Mouse (Mus musculus): ENCODE measurements at regions not wholly inside any gene's neighbourhood (a gene's known extent, or its start where the extent isn't known, plus 50 kb on each side); places are given as distances from the start of the nearest gene placed in this dataset.

- Histone ChIP-seq H3K27ac (ENCODE audit: insufficient read depth, low read length) (no peak overlapping the region), H3K4me3 (ENCODE audit: insufficient read depth, low read length) (no peak overlapping the region), H3K4me1 (ENCODE audit: control insufficient read depth, insufficient read depth, low read length) (no peaks in the 10 kb centered on the region)
- TF ChIP-seq CTCF (IDR thresholded peaks at IDR 0.05; ENCODE audit: borderline replicate concordance, insufficient read depth, low read length) (no peak), POLR2A (IDR thresholded peaks at IDR 0.05; ENCODE audit: low read depth, low read length) (no peak)
Measured at GRCm38 (mm10) chr2:38439973-38440372, 71.5 kb upstream of the Nek6 start.

- H3K27ac ChIP-seq (ENCODE audit: insufficient read depth, low read length): no peak overlapping the region
- no peaks in the 10 kb centered on the region for H3K4me1 ChIP-seq (ENCODE audit: control insufficient read depth, insufficient read depth, low read length)
- TF ChIP-seq POLR2A (IDR thresholded peaks at IDR 0.05; ENCODE audit: low read depth, low read length): no peak
- TF ChIP-seq CTCF (IDR thresholded peaks at IDR 0.05; ENCODE audit: borderline replicate concordance, insufficient read depth, low read length): no peak
Measured at GRCm38 (mm10) chr2:38449092-38449491, 62.4 kb upstream of the Nek6 start.

GRCm38 (mm10) chr2:38456571-38456970 lies 54.9 kb upstream of the Nek6 start:
- no peak overlapping the region for H3K27ac ChIP-seq (ENCODE audit: insufficient read depth, low read length)
- no peak overlapping the region for H3K4me3 ChIP-seq (ENCODE audit: insufficient read depth, low read length)
- TF ChIP-seq CTCF (IDR thresholded peaks at IDR 0.05; ENCODE audit: borderline replicate concordance, insufficient read depth, low read length): no peak
- TF ChIP-seq POLR2A (IDR thresholded peaks at IDR 0.05; ENCODE audit: low read depth, low read length): no peak
- H3K4me1 ChIP-seq (ENCODE audit: control insufficient read depth, insufficient read depth, low read length): no peaks in the 10 kb centered on the region; the same call in 1 of the 2 replicates

More at GRCm38 (mm10) chr2:38449092-38449491, 62.4 kb upstream of the Nek6 start:
- no peak overlapping the region for H3K4me3 ChIP-seq (ENCODE audit: insufficient read depth, low read length)

- no peaks in the 10 kb centered on the region; the same call in 1 of the 2 replicates for H3K4me1 ChIP-seq (ENCODE audit: control insufficient read depth, insufficient read depth, low read length)
- no peak overlapping the region for H3K27ac ChIP-seq (ENCODE audit: insufficient read depth, low read length)
- TF ChIP-seq CTCF (IDR thresholded peaks at IDR 0.05; ENCODE audit: borderline replicate concordance, insufficient read depth, low read length) (no peak), POLR2A (IDR thresholded peaks at IDR 0.05; ENCODE audit: low read depth, low read length) (no peak)
- H3K4me3 ChIP-seq (ENCODE audit: insufficient read depth, low read length): no peak overlapping the region
Measured at GRCm38 (mm10) chr2:38460367-38460766, 51.1 kb upstream of the Nek6 start.

GRCm38 (mm10) chr2:38460825-38461540 lies 50.5 kb upstream of the Nek6 start:
- no peaks in the 10 kb centered on the region; the same call in 1 of the 2 replicates for H3K4me1 ChIP-seq (ENCODE audit: control insufficient read depth, insufficient read depth, low read length)
- no peak overlapping the region for H3K4me3 ChIP-seq (ENCODE audit: insufficient read depth, low read length)
- TF ChIP-seq POLR2A (IDR thresholded peaks at IDR 0.05; ENCODE audit: low read depth, low read length) (no peak), CTCF (IDR thresholded peaks at IDR 0.05; ENCODE audit: borderline replicate concordance, insufficient read depth, low read length) (no peak)
- no peak overlapping the region for H3K27ac ChIP-seq (ENCODE audit: insufficient read depth, low read length)
